Mouse (Mus musculus) CH12.LX (cell line): ENCODE data around the gene Cep41.

Experiments used
- CHD1 ChIP-seq: IDR thresholded peaks from 2 replicates; pipeline ENCODE4 v1.6.1; 2012; ENCODE audit warnings: low read depth, low read length, improper control_type of control experiment, inconsistent platforms
- CHD2 ChIP-seq: IDR thresholded peaks from 2 replicates; pipeline ENCODE4 v1.6.1; 2011; ENCODE audit warnings: low read length, improper control_type of control experiment
- CTCF ChIP-seq, 2 experiments: IDR thresholded peaks in 1 of 2; conservative IDR thresholded peaks in 1 of 2; 2 replicates each; pipeline ENCODE4 v1.5.1; 2011 to 2012; ENCODE audit warnings: low read depth in 2 of 2, low read length in 2 of 2, improper control_type of control experiment in 1 of 2, inconsistent platforms in 1 of 2, mild to moderate bottlenecking in 1 of 2, moderate library complexity in 1 of 2
- E2F4 ChIP-seq: IDR thresholded peaks from 2 replicates; pipeline ENCODE4 v1.6.1; 2011; ENCODE audit warnings: low read depth, low read length, improper control_type of control experiment; ENCODE audit not compliant: insufficient replicate concordance
- MAFK ChIP-seq: IDR thresholded peaks from 2 replicates; pipeline ENCODE4 v1.6.1; 2011; ENCODE audit warnings: low read length, improper control_type of control experiment; ENCODE audit not compliant: insufficient replicate concordance
- MXI1 ChIP-seq: IDR thresholded peaks from 2 replicates; pipeline ENCODE4 v1.6.1; 2011; ENCODE audit warnings: mild to moderate bottlenecking, low read depth, low read length, improper control_type of control experiment
- NRF1 ChIP-seq: IDR thresholded peaks from 2 replicates; pipeline ENCODE4 v1.6.1; 2014; ENCODE audit warnings: low read depth, mild to moderate bottlenecking, inconsistent platforms, low read length, improper control_type of control experiment, moderate library complexity
- POLR2A ChIP-seq: IDR thresholded peaks from 2 replicates; pipeline ENCODE4 v1.6.1; 2011; ENCODE audit warnings: low read depth, mild to moderate bottlenecking, improper control_type of control experiment, low read length
- TBP ChIP-seq: conservative IDR thresholded peaks from 2 replicates; pipeline ENCODE4 v1.6.1; 2011; ENCODE audit warnings: low read depth, low read length, improper control_type of control experiment
- TCF12 ChIP-seq: IDR thresholded peaks from 2 replicates; pipeline ENCODE4 v1.6.1; 2014; ENCODE audit warnings: low read depth, mild to moderate bottlenecking, inconsistent platforms, low read length, improper control_type of control experiment

- no peak for TF ChIP-seq TBP
- no peak for TF ChIP-seq TCF12
- no peak for TF ChIP-seq CTCF (conservative IDR thresholded peaks at IDR 0.05 in 1 of 2, IDR thresholded peaks at IDR 0.05 in 1 of 2; ENCODE audit: low read depth in 2 of 2, low read length in 2 of 2)
- no peak for TF ChIP-seq MAFK
- no peak for TF ChIP-seq NRF1
- TF ChIP-seq MXI1, result no peak
- no peak for TF ChIP-seq CHD1
- no peak for TF ChIP-seq CHD2
- TF ChIP-seq POLR2A, result no peak
- no peak for TF ChIP-seq E2F4
Observed at GRCm38 (mm10) chr6:30734465-30734864, 40.9 kb upstream of the Cep41 start.
